Mouse (Mus musculus) activated CD4-positive, CD25-positive, alpha-beta regulatory T cell, adult 4 months (primary cell): ENCODE data around the gene Fadd. TPM values are rescaled to one million over a fixed set of nuclear protein-coding genes. Genes with fewer than 3 reads are reported as not detected.

Experiments
- ATAC-seq: one replicate; pipeline ENCODE4 v1.8.0; 2017
- polyA plus RNA-seq, 2 experiments: library from polyadenylated mRNA; unstranded; fragments of 100-300 nt; shearing (Covaris generic); gene quantifications; one replicate each; pipeline ENCODE4 v1.2.1; 2017

The Fadd gene
- polyA plus RNA-seq, 2 experiments from 2014 or later: 6.2 to 6.6 TPM

DNA sequence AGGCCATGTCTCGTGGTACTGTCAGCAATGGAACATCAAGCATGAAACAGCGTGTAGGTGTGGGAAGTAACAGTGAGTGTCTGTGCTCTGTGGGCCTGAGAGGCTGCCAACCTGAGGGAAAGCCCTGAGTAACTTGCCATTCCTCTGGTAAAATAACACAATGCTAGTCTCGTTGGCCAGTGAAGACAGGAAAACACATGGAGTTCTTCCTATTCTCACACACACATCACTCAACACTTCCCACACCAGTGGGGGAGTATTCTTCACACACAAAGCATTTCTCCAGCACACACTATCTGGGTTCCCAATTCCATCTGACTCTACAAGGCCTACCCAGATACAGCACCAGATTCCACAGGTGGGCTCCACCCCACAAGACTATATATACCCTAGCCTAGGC lies 52.4 kb downstream of the Fadd start:
- ATAC-seq: no peak

GRCm38 (mm10) chr7:144527723-144528221 lies 54.5 kb downstream of the Fadd start:
- no peak for ATAC-seq

Other genes with a start within 250 kb of the Fadd start
- gene Cttn, start 111.5 kb downstream of the Fadd start, polyA plus RNA-seq: 1 to 10 TPM; 2.8 to 4.2 TPM
- gene Ppfia1, start 28.7 kb downstream of the Fadd start, polyA plus RNA-seq: 10 to 100 TPM; 24.3 to 24.7 TPM
- gene Ano1, start 169.5 kb upstream of the Fadd start, polyA plus RNA-seq: under 1 TPM in 1 of 2 experiments, not detected in 1; 0.16 TPM